Mouse (Mus musculus): ENCODE results near the gene Mycl. TPM values are rescaled to one million over a fixed set of nuclear protein-coding genes. Genes with fewer than 3 reads are reported as not detected.
"Not testable (repeated sequence)": the region's sequence is repeated elsewhere in the genome, so short reads cannot be mapped to it uniquely, and the experiment has no call there.

Mycl gene
- polyA plus RNA-seq, 2 experiments from 2014 or later: not detected

DNA sequence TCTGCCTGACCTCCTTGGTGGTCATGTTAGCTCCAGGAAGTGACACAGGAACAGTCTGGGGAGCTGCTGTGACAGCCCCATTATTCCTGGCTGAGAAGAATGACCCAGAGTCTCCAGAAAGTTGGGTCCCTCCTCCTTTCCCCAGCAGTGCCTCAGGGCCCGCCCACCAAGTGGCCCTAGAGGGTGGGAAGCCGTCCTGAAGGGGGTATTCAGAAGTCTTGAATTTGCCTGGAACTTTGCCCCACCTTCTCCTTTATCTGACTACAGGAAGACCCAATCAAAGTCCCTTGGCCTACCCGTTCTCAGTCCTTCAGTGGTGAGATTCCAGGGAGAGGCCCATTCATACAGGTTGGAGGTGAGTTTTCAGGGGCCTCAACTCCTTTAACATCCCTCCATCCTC, 13.5 kb upstream of the Mycl start:
- no peak for ATAC-seq

DNA sequence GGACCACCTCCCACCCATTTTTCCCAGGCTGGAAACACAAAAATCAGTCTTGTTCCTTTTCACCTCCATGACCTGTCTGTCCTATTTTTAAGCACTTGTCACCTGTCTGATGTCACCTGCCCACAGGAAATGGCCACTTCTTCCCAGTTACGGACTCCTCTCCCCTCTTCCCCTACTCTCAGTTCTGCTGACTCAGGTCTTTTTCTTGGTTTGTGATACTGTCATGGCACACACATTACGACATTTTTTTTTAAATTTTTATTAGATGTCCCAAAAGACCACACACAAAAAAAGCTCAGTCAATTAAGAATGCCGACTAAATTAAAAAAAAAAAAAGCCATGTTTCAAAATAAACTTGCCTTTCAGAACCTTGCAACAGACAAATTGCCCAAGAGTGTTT, 12.9 kb upstream of the Mycl start:
- ATAC-seq: no peak

DNA sequence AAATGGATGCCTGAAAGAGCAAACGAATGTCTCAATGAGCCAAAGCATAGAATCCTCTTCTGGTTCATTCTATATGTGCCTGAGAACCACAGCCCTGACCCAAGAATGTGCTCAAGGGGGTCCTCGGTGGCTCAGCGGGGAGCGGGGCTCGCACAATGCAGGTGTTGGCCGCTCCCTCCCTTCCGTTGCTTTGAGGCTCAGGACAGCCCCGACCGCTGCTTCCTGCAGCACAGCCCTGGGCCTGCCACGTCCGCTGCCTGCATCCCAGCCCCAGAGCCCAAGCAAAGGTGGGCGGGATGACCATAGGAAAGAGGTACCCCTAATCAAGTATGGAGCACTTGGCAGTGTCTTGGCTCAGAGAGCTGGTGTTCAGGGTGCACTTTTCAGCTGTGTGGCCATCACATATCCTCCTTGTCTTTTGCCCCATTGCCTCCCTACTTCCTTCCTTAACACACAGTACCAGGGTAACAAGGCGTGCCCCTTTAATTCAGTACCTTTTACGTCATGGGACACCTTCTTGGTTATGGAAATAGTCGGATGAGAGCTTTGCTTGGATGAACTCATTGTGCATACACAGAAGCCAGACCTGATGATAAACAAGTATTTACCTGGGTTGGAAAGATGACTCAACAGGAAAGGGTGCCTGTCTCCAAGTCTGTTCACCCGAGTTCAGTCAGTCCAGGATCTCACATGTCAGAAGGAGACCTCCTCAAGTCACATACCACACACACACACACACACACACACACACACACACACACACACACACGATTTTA, 11.8 kb upstream of the Mycl start:
- peak; percentile 54 for ATAC-seq

DNA sequence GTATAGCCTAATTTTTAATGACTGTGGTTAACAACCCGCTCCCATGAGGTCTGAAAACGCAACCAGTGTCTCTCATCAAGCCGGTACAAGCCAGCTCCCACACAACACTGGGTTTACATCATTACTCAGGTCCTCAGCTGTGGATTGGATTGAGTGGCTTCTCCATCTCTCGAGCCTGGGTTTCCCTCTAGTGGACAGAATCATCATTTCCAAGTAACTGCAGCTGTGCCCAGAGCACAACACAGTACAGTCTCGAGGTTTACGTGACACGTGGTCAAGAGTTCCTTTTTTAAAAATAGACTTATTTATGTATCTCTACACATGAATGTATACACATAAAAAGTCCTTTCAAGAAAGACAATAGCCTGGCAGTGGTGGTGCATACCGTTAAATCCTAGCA, 10.3 kb upstream of the Mycl start:
- peak; percentile 91 for ATAC-seq

DNA sequence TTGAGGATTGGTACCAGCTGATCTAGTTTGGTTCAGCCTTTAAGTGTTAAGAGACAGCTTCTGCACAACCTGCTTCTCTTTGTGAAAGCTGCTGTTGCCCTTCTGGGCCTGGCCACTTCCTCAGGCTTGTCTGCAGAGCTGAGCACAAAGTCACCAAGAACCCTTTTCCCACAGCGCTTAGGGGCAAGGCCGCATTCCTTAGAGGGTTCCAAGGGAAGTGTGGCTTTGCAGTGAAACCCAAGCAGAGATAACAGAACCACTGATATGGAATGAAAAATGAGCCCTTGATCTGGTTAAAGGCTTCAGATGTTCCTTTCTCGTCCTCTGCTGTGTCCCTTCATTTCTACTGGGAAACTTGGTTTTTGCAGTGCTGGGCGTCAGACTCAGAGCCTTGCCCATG, 8.0 kb upstream of the Mycl start:
- no peak for ATAC-seq

DNA sequence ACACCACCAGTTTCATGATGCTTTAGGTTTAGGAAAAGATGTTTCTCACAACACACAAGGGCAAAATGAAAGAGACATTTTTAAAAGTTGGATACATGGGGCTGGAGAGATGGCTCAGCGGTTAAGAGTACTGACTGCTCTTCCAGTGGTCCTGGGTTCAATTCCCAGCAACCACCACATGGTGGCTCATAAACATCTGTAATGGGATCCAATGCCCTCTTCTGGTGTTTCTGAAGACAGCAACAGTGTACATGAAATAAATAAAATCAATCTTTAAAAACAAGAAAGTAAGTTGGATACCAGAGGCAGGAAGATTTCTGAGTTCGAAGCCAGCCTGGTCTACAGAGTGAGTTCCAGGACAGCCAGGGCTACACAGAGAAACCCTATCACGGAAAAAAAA, 7.4 kb upstream of the Mycl start:
- ATAC-seq: not testable (repeated sequence)

DNA sequence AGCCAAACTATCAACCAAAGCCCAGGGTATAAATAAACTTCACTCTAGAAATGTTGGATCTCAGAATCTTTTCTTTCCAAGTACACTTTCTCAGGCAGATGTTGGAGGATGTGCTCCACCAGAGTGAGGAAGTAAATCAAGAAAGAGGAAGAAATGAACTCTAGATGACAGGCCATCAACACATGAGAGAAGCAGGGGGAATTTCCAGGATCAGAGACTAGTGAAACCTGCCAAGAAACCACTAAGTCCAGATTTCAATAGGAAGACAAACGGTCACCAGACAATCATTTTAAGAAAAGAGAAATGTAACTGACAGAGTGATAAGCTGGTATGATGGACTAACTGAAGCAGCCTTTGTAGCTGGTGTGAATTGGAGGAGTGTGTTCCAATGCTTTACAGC, 4.3 kb upstream of the Mycl start:
- ATAC-seq: no peak

DNA sequence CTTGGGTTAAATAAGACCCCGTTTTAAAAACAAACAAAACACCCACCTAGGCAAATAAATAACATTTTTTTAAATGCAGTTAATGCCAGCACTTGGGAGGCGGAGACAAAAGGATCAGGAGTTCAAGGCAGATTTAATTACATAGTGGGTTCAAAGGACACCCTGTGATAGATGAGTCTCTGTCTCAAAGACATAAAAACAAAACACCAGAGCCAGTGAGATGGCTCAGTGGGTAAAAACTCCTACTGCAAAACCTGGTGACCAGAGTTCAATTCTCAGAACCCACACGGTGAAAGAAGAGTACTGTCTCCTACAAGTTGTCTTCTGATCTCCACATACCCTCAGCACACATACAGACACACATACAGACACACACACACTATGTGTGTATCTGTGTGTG, 3.2 kb upstream of the Mycl start:
- ATAC-seq: no peak

DNA sequence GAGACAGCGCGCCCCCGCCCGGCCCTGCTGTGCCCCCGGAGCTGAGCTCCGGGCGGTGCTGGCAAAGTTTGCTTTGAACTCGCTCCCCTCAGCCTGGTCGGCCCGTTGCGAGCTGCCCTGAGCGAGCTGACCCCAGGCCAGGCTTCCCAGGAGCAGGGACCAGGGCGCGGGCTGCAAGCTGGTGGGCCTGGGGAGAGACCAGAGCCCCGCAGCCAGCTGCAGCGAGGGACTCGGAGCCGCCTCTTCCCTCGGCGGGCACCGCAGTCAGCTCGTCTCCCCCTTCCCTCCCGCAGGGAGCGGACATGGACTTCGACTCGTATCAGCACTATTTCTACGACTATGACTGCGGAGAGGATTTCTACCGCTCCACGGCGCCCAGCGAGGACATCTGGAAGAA, 767 bp downstream of the Mycl start:
- ATAC-seq: peak; percentile 38

DNA sequence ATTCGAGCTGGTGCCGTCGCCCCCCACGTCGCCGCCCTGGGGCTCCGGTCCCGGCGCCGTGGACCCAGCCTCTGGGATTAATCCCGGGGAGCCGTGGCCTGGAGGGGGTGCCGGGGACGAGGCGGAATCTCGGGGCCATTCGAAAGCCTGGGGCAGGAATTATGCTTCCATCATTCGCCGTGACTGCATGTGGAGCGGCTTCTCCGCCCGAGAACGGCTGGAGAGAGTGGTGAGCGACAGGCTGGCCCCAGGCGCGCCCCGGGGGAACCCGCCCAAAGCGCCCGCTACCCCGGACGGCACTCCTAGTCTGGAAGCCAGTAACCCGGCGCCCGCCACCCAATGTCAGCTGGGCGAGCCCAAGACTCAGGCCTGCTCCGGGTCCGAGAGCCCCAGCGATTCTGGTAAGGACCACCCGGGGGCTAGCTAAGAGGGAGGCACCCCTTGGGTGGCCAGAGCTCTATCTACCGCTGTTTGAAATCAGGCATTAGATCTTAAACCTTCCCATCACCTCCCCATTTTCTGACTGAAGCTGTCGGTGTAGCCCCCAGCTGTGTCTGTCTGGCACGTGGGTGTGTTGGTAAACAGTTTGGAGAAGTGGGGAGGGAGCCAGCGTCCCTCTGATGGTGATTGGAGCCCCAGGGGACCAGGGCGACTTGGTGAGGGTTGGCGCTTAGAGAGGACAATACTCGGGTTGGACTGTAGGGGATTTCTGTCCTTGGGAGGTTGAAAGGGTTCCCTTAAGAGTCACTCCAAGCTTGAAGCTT, 1.3 kb downstream of the Mycl start:
- ATAC-seq: peak; percentile 21

DNA sequence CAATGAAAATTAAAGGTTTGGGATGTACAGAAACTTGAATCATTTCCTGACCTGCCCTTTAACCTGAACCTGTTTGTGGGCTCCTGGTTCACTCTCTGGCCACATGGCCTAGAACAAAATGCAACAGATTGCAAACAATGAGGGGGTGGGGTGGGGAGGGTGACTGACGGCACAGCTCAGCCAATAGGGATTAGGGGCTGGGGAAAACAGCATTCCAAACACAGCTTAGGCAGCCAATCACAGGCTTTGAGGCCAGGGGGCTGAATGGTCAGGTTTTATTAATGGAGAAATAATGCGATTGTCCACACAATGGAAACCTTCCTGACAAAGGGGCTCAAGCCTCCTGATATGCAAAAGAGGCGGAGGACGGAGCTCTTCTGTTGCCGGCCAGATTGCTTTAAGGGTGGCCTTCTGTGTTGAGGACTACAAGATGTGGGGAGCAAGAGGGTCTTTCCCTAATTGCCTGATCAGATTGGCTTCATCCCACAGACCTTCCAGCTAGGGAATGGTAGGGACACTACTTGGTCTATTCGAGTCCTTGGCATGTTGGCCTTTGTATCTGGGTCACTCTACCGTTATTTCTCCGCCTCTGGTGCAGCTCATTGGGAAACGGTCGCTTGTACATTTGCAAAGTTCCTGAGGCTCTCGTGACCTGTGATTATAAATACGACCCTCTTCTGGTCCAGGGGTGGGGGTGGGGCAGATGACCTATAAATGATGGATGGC, 3.2 kb downstream of the Mycl start:
- ATAC-seq: no peak

DNA sequence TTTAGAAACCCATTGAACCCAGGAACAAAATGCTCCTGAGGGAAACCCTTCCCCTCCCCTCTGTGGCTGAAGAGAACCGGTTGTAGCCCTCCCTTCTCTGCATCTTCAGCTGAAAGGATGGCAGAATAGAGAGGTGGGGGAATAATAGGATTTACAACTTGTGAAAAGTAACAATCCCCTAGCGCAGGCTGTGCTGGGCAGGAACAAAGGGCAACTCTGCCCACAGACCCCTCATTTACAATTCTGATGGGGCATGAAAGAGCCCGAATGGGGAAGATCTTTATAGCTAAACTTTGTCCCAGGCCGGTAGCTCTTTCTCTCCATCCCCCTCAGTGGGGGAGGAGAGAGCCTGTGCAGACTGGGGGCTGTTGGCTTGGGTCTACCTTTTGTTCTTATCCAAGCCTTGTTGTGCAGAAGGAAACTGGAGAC, 3.8 kb downstream of the Mycl start:
- no peak for ATAC-seq

DNA sequence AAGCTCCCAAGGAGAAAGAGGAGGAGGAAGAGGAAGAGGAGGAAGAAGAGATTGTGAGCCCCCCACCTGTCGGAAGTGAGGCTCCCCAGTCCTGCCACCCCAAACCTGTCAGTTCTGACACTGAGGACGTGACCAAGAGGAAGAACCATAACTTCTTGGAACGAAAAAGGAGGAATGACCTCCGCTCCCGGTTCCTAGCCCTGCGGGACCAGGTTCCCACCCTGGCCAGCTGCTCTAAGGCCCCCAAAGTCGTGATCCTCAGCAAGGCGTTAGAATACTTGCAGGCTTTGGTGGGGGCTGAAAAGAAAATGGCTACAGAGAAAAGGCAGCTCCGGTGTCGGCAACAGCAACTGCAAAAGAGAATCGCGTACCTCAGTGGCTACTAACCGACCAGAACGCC, 4.7 kb downstream of the Mycl start:
- ATAC-seq: no peak

DNA sequence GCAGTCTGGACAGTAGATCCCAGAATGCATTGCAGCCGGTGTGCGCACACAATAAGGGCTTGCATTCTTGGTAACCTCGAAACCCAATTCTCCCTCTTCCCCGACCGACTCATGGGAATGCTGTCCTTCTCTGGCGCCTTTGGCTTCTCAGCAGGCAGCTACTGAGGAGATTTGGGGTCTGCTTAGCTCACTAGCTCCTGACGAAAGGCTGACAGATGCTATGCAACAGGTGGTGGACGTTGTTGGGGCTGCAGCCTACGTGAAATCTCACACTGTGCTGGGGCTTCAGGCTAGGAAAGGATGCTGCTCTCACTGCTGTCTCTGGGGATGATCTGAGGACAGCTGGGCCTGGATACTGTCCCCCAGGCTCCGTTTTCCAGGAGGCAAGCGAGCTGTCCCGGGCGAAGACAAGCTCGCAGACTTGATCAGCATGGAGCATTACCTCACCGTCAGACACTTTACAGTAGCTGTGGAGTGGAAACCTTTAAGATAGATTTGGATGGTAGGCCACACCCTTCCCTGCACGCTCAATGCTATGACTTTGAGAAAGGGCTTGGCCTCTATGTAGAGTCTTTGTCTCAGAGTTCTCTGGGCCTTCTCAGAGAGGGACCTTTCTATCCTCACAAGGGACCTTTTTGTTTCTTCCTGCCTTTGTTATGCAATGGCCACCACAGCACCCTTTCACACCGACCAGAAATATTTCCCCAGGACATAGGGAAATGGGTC, 5.3 kb downstream of the Mycl start:
- no peak for ATAC-seq

DNA sequence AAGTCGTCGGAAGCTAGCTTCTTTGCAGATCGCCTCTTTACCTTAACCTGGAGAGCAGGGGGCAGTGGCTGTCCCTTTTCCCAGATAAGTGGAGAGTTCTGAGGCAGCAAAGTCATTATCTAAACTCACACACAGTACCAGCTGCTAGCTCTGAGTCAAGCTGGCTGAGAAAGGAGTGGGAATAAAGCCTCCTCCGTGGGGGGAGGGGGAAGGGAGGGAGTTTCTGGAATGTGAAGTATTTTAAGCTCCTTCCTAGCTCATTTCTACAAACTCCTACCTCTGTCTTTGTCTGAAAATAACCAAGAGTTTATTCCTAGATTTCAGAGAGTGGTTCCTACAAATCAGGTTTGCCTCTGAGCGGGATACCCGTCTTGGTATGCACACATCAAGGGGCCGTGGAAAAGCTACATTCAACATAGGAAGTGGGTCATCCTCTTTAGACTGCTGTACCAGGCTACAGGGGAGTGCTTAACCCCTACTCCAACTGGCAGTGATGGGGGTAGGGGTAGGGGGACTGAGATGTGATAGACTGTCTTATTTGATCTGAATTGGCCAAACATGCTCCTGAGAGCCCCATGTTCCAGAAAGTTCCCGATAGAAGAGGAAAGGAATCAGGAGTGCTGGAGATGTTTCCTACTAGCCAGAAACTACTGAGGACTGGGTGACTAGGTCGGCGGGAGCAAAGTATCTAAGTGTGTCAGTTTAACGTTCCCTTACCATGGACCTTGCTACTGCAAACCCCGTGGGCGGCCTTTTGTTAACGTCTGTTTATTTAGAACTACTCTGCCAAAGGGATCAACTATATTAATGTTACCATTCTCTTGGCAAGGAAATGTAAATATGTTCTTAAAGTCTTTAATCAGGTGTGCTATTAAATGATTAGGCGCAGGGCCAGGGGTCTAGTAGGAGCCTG, 9.9 kb downstream of the Mycl start:
- ATAC-seq: no peak

DNA sequence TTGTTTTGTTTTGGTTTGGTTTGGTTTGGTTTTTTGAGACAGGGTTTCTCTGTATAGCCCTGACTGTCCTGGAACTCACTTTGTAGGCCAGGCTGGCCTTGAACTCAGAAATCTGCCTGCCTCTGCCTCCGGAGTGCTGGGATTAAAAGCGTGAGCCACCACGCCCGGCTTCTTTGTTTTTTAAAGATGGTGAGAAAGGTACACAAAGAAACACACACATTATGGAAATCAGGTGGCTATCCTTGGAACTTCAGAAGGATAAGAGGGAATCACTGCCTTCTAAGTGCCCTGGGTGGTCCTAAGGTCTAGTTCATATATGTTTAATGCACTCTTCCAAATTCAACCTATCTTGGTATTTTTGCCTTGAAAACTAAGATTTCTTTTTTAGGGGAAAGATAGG, 17.0 kb downstream of the Mycl start:
- ATAC-seq: not testable (repeated sequence)

DNA sequence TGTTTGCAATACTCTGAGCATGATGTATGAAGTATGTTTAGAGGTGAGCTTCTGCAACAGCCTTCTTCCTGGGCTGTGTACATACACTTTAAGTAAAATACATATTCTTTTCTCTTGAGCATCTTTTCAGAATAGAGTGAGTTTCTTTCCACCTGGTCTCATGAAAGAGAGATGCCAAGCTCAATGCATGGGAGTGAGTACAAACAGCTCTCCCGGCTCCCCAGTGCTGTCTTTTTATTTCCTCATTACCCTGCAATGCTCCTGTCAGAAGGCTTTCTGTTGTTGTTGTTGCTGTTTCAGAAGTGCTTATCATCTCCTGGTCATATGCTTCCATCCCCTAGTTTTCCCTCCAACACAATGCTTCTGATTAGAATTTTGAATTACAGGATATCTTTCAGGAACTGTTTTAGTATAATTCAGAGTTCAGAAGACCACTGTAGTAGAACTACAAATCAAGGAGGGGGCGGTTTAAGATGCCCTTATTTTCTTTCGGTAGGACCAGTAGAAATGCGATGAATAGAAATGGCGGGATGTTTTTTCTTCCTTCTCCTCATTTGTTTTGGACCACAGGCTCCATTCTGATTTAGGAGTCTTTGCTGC, 18.0 kb downstream of the Mycl start:
- no peak for ATAC-seq

DNA sequence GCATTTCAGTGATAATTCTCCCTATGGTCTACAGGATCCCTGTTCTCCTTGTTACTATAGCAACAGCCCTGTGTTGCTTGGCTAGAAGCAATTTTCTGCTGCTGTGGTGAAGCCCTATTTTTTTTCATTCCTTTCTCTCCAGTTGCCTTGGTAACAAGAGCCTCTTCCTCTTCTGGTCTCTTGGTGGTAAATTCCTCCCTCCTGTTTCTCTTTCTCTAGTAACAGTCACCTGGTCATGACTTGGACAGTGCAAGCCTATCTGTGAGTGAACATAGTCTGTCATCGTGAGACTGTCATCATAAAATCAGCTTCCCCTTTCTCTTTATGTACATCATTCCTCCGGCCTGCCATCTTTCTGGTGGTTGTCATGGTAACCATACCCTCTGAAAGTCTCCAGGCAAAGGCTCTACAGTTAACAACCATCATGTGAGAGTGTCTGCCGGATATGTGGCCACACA, 18.5 kb downstream of the Mycl start:
- no peak for ATAC-seq

DNA sequence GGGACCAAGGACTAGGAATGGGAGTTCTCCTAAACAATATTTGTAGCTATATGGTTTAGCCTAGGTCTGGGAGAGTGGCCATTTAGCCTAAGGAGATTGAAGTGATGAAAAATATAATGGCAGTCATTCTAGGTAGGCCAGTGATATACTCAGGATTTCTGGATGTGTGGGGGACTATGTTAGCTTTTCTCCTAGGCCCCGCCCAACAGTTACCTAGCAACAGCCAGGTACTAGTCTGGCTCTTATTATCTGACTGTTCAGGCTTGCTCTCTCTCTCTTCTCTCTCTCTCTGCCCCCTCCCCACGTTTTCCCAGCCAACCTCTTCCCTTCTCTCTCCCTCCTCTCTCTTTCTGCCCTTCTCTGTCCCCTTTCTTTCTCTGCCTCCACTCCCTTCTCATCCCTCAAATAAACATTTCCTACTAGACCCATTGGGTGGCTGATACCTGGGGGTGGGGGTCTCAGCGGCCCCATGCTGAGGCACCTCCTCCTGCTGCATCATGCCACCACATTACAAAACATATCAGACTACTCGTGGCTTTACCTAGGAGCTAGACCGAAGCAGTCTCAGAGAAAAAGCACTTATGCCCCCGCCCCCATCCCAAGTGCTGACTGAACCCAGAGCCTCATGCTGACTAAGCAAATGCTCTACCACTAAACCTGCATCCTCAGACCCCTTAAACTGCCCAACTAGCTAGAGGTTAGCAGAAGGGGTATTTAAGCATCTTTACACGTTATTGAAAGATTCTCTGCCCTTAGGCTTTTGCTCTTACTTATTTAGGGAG, 19.2 kb downstream of the Mycl start:
- no peak for ATAC-seq

DNA sequence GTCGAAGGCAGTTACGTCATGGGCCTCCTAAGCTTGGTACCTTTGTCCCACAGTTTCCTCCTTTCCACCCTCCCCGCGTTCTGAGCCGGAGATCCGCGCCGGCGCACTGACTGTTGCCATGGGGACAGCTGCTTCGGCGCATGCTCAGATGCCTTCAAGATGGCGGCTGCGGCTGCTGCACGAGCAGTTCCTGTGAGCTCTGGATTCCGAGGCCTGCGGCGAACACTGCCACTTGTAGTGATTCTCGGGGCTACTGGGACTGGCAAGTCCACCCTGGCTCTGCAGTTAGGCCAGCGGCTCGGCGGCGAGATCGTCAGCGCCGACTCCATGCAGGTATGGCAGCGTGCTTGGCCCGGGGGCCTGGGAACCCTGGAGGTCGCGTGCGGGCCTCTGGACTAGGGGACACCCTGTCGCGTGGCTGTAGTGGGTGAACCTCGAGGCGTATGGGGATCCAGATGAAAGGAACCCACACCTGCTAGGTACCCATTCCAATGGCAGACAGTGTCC, 21.1 kb downstream of the Mycl start, which contains the start of gene Trit1:
Gene Trit1, plus strand, starts transcription at position 147 of the 507 bp plus-strand sequence.
- ATAC-seq: peak; percentile 99
